Mouse (Mus musculus): ENCODE results near the gene Spock1. TPM values are rescaled to one million over a fixed set of nuclear protein-coding genes. Genes with fewer than 3 reads are reported as not detected.

The Spock1 gene
- polyA plus RNA-seq, 1 experiment, result 0.50 TPM

DNA sequence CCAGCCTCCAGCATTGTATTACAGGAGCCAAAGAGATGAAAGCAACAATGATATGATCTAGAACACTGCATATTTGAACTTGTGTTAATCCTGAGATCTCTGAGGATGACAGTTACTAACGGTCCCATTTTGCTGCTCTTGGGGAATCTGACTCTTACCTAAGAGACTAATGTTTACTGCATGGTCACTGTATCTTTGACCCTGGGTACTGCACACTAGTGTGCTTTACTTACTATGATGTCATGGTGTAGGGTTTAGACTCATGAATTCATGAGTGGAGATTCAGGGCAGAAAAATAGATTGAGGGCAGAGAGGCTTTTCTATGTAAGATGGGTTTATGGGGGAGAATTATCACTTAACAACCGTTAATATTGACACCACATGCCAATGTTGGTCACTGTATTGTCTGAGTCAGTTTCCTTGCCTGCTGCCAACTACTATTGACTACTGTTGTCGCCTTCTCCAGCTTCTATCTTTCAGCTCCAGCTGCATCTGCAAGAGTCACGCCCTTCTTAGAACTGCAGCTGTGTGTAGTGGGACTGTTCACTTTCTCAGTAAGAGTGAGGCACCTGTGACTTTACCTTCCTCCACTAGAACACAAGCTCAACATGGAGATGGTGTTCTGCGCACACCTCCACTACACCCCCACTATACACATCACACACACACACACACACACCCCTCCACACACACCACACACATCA lies 330.4 kb downstream of the Spock1 start:
- Histone ChIP-seq H3K79me2 (ENCODE audit: control insufficient read depth, insufficient read depth) (no peaks in the 10 kb centered on the region), H3K36me3 (ENCODE audit: control insufficient read depth, insufficient read depth) (no peaks in the 10 kb centered on the region), H3K79me3 (ENCODE audit: low read depth) (no peaks in the 10 kb centered on the region), H3ac (ENCODE audit: control insufficient read depth, insufficient read length, low read depth) (no peak overlapping the region), H3K4me3 (ENCODE audit: insufficient read depth, poor library complexity, severe bottlenecking) (no peak overlapping the region), H3K27me3 (ENCODE audit: control insufficient read depth, insufficient read depth, insufficient read length) (no peaks in the 10 kb centered on the region)
- TF ChIP-seq CEBPB (IDR thresholded peaks at IDR 0.05; ENCODE audit: low read depth) (no peak), MYOG (IDR thresholded peaks at IDR 0.05; ENCODE audit: control insufficient read depth, extremely low read depth, insufficient read length) (no peak), CTCF (IDR thresholded peaks at IDR 0.05; ENCODE audit: control insufficient read depth, insufficient read depth, insufficient read length) (no peak), USF1 (IDR thresholded peaks at IDR 0.05; ENCODE audit: low read depth) (no peak), MAX (IDR thresholded peaks at IDR 0.05) (no peak), FOSL1 (IDR thresholded peaks at IDR 0.05; ENCODE audit: insufficient read depth, low read length, poor library complexity, severe bottlenecking) (no peak), MYOD1 (IDR thresholded peaks at IDR 0.05; ENCODE audit: control insufficient read depth, insufficient read length, low read depth) (no peak)

DNA sequence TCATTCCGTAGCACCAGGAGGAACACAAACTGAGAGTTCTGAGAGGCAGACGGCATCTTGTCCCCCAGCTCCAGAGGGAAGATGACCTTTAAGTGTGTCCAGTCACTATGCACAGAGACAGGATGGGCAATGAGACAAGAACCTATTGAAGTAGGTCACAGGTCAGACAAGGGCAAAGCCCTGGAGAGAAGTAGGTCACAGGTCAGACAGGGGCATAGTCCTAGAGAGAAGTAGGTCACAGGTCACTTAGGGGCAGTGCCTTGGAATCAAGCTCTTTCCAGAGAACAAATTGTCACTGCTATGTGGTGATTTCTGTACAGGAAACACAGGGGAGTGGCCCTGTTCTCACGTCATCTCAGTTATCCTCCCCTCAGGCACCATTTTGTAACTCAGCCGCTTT lies 334.6 kb downstream of the Spock1 start:
- Histone ChIP-seq H3K36me3 (ENCODE audit: control insufficient read depth, insufficient read depth) (no peaks in the 10 kb centered on the region), H3K79me2 (ENCODE audit: control insufficient read depth, insufficient read depth) (no peaks in the 10 kb centered on the region), H3K27me3 (ENCODE audit: control insufficient read depth, insufficient read depth, insufficient read length) (no peaks in the 10 kb centered on the region), H3ac (ENCODE audit: control insufficient read depth, insufficient read length, low read depth) (no peak overlapping the region), H3K4me3 (ENCODE audit: insufficient read depth, poor library complexity, severe bottlenecking) (no peak overlapping the region), H3K79me3 (ENCODE audit: low read depth) (no peaks in the 10 kb centered on the region)
- TF ChIP-seq USF1 (IDR thresholded peaks at IDR 0.05; ENCODE audit: low read depth) (no peak), MYOG (IDR thresholded peaks at IDR 0.05; ENCODE audit: control insufficient read depth, extremely low read depth, insufficient read length) (no peak), CTCF (IDR thresholded peaks at IDR 0.05; ENCODE audit: control insufficient read depth, insufficient read depth, insufficient read length) (no peak), MYOD1 (IDR thresholded peaks at IDR 0.05; ENCODE audit: control insufficient read depth, insufficient read length, low read depth) (no peak), CEBPB (IDR thresholded peaks at IDR 0.05; ENCODE audit: low read depth) (no peak), MAX (IDR thresholded peaks at IDR 0.05) (no peak), FOSL1 (IDR thresholded peaks at IDR 0.05; ENCODE audit: insufficient read depth, low read length, poor library complexity, severe bottlenecking) (no peak)

DNA sequence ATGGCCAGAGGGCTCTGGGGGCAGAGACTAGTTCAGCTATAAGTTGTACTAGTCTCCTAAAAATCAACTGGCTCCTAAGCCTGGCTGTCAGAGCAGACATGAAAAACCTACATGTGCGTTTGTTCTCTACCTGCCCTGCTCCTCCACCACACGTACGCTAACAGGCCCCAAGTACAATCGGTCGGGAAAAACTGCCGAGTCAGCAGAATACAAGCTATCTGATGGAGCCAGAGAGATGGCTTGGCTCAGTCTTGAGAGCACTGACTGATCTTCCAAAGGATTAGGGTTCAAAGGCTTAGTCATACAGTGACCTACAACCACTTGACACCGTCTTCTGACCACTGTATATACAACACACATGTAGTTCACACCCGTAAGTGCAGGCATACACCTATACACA lies 339.7 kb downstream of the Spock1 start:
- Histone ChIP-seq H3K27me3 (ENCODE audit: control insufficient read depth, insufficient read depth, insufficient read length) (no peaks in the 10 kb centered on the region), H3K79me3 (ENCODE audit: low read depth) (no peaks in the 10 kb centered on the region), H3ac (ENCODE audit: control insufficient read depth, insufficient read length, low read depth) (no peak overlapping the region), H3K4me3 (ENCODE audit: insufficient read depth, poor library complexity, severe bottlenecking) (no peak overlapping the region), H3K36me3 (ENCODE audit: control insufficient read depth, insufficient read depth) (no peaks in the 10 kb centered on the region), H3K79me2 (ENCODE audit: control insufficient read depth, insufficient read depth) (no peaks in the 10 kb centered on the region)
- TF ChIP-seq MYOD1 (IDR thresholded peaks at IDR 0.05; ENCODE audit: control insufficient read depth, insufficient read length, low read depth), result no peak
- no peak for TF ChIP-seq CEBPB (IDR thresholded peaks at IDR 0.05; ENCODE audit: low read depth)
- TF ChIP-seq MAX (IDR thresholded peaks at IDR 0.05), result no peak
- no peak for TF ChIP-seq USF1 (IDR thresholded peaks at IDR 0.05; ENCODE audit: low read depth)
- no peak for TF ChIP-seq MYOG (IDR thresholded peaks at IDR 0.05; ENCODE audit: control insufficient read depth, extremely low read depth, insufficient read length)
- no peak for TF ChIP-seq CTCF (IDR thresholded peaks at IDR 0.05; ENCODE audit: control insufficient read depth, insufficient read depth, insufficient read length)
- TF ChIP-seq FOSL1 (IDR thresholded peaks at IDR 0.05; ENCODE audit: insufficient read depth, low read length, poor library complexity, severe bottlenecking), result no peak

DNA sequence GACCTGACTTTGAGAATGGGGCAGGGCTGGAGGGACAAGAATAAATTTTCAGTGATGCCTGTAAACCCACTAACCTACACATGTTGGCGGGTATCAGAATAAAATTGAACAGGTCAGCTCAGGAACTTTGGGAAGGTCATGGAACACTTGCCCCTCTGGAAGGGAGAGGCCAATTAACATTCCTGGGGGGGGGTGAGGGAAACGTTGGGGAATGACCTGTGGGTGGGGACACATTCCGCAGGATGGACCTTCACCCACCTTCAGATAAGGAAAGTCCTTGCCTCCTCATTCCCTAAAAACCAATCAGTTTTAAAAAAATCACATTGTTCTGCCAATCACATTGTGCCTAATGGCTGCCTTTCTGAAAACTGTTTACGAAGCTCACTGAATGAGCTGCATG lies 352.9 kb downstream of the Spock1 start:
- no peak for TF ChIP-seq CEBPB (IDR thresholded peaks at IDR 0.05; ENCODE audit: low read depth)
- no peak for TF ChIP-seq MYOD1 (IDR thresholded peaks at IDR 0.05; ENCODE audit: control insufficient read depth, insufficient read length, low read depth)
- no peak for TF ChIP-seq USF1 (IDR thresholded peaks at IDR 0.05; ENCODE audit: low read depth)
- no peak for TF ChIP-seq MAX (IDR thresholded peaks at IDR 0.05)
- no peak for TF ChIP-seq MYOG (IDR thresholded peaks at IDR 0.05; ENCODE audit: control insufficient read depth, extremely low read depth, insufficient read length)
- TF ChIP-seq CTCF (IDR thresholded peaks at IDR 0.05; ENCODE audit: control insufficient read depth, insufficient read depth, insufficient read length), result no peak
- no peak for TF ChIP-seq FOSL1 (IDR thresholded peaks at IDR 0.05; ENCODE audit: insufficient read depth, low read length, poor library complexity, severe bottlenecking)
- H3ac ChIP-seq (ENCODE audit: control insufficient read depth, insufficient read length, low read depth), result no peak overlapping the region
- no peaks in the 10 kb centered on the region for H3K79me2 ChIP-seq (ENCODE audit: control insufficient read depth, insufficient read depth)
- no peaks in the 10 kb centered on the region for H3K36me3 ChIP-seq (ENCODE audit: control insufficient read depth, insufficient read depth)
- H3K79me3 ChIP-seq (ENCODE audit: low read depth), result no peaks in the 10 kb centered on the region
- H3K4me3 ChIP-seq (ENCODE audit: insufficient read depth, poor library complexity, severe bottlenecking), result no peak overlapping the region
- no peaks in the 10 kb centered on the region for H3K27me3 ChIP-seq (ENCODE audit: control insufficient read depth, insufficient read depth, insufficient read length)

DNA sequence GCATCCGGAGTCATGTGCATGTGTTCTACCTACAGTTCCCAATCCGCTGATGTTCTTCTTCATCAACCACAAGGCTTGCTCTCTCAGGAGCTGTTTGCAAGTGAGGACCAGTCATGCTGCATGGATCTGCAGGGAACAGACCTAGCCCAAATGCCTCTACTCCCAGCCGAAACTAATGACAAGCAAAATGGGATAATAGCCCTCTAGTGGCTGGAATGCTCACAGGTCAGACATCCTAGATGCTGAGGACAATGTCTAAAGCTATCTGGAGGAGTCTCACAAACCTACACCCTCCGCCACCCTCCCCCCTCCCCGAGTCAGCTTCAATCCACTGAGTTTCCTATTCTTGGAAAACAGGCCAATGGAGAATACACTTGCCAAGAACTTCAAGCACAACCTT lies 358.4 kb downstream of the Spock1 start:
- Histone ChIP-seq H3K27me3 (ENCODE audit: control insufficient read depth, insufficient read depth, insufficient read length) (no peaks in the 10 kb centered on the region), H3K36me3 (ENCODE audit: control insufficient read depth, insufficient read depth) (no peaks in the 10 kb centered on the region), H3K79me2 (ENCODE audit: control insufficient read depth, insufficient read depth) (no peaks in the 10 kb centered on the region), H3K4me3 (ENCODE audit: insufficient read depth, poor library complexity, severe bottlenecking) (no peak overlapping the region), H3K79me3 (ENCODE audit: low read depth) (no peaks in the 10 kb centered on the region), H3ac (ENCODE audit: control insufficient read depth, insufficient read length, low read depth) (no peak overlapping the region)
- TF ChIP-seq MYOG (IDR thresholded peaks at IDR 0.05; ENCODE audit: control insufficient read depth, extremely low read depth, insufficient read length) (no peak), MAX (IDR thresholded peaks at IDR 0.05) (no peak), MYOD1 (IDR thresholded peaks at IDR 0.05; ENCODE audit: control insufficient read depth, insufficient read length, low read depth) (no peak), FOSL1 (IDR thresholded peaks at IDR 0.05; ENCODE audit: insufficient read depth, low read length, poor library complexity, severe bottlenecking) (no peak), CEBPB (IDR thresholded peaks at IDR 0.05; ENCODE audit: low read depth) (no peak), USF1 (IDR thresholded peaks at IDR 0.05; ENCODE audit: low read depth) (no peak), CTCF (IDR thresholded peaks at IDR 0.05; ENCODE audit: control insufficient read depth, insufficient read depth, insufficient read length) (no peak)
